Mouse (Mus musculus) CH12.LX (cell line): ENCODE data around the gene Lama1. TPM values are rescaled to one million over a fixed set of nuclear protein-coding genes. Genes with fewer than 3 reads are reported as not detected.

ENCODE experiments used
- DNase-seq: peaks from one replicate; pipeline ENCODE4 v3.0.0-alpha.2; 2013; ENCODE audit errors: extremely low read depth
- H3K27ac ChIP-seq: 2 replicates; pipeline ENCODE4 v1.5.1; 2012; ENCODE audit warnings: low read depth, mild to moderate bottlenecking, control low read depth, moderate library complexity; ENCODE audit not compliant: insufficient read depth
- H3K27me3 ChIP-seq: replicated peaks from 2 replicates; pipeline ENCODE3; 2012; ENCODE audit warnings: inconsistent platforms
- H3K36me3 ChIP-seq, 2 experiments: replicated peaks in 1 of 2; 2 replicates each; pipeline versions ENCODE3 to v1.6.1; 2012; ENCODE audit warnings: inconsistent platforms in 1 of 2, low read length in 1 of 2, mild to moderate bottlenecking in 1 of 2, mixed read lengths in 1 of 2, moderate library complexity in 1 of 2; ENCODE audit not compliant: control insufficient read depth in 1 of 2, insufficient read depth in 1 of 2
- H3K4me1 ChIP-seq, 2 experiments: 2 replicates each; pipeline ENCODE4 v1.6.1; 2012; ENCODE audit warnings: inconsistent platforms in 1 of 2, moderate library complexity in 1 of 2; ENCODE audit not compliant: insufficient read depth in 2 of 2, control insufficient read depth in 1 of 2
- H3K4me2 ChIP-seq: 2 replicates; pipeline ENCODE4 v1.6.1; 2012; ENCODE audit warnings: low read depth, mild to moderate bottlenecking, control low read depth; ENCODE audit not compliant: poor library complexity, insufficient read depth, severe bottlenecking
- H3K4me3 ChIP-seq, 3 experiments: fragments of 150-350 bp in 1 of 3; sonication (generic) in 1 of 3; replicated peaks in 1 of 3; 2 replicates each; pipeline versions ENCODE3 to v1.5.1; 2011 to 2012; ENCODE audit warnings: low read depth in 2 of 3, low read length in 2 of 3, mild to moderate bottlenecking in 2 of 3, moderate library complexity in 2 of 3, control low read depth in 1 of 3, improper control_type of control experiment in 1 of 3, inconsistent platforms in 1 of 3, mixed read lengths in 1 of 3; ENCODE audit not compliant: poor library complexity in 1 of 3
- H3K79me2 ChIP-seq: replicated peaks from 2 replicates; pipeline ENCODE4 v1.6.1; 2012; ENCODE audit warnings: mild to moderate bottlenecking, moderate library complexity; ENCODE audit not compliant: control insufficient read depth, poor library complexity, insufficient read depth, severe bottlenecking; ENCODE audit errors: extremely low read depth
- H3K9ac ChIP-seq: 2 replicates; pipeline ENCODE4 v1.6.1; 2012; ENCODE audit warnings: low read depth, mild to moderate bottlenecking, control low read depth, moderate library complexity; ENCODE audit not compliant: insufficient read depth
- H3K9me3 ChIP-seq: replicated peaks from 2 replicates; pipeline ENCODE3; 2012; ENCODE audit warnings: low read length, inconsistent platforms, mixed read lengths
- BHLHE40 ChIP-seq: IDR thresholded peaks from 2 replicates; pipeline ENCODE4 v1.6.1; 2011; ENCODE audit warnings: mild to moderate bottlenecking, low read depth, low read length, improper control_type of control experiment
- CTCF ChIP-seq, 2 experiments: IDR thresholded peaks in 1 of 2; conservative IDR thresholded peaks in 1 of 2; 2 replicates each; pipeline ENCODE4 v1.5.1; 2011 to 2012; ENCODE audit warnings: low read depth in 2 of 2, low read length in 2 of 2, improper control_type of control experiment in 1 of 2, inconsistent platforms in 1 of 2, mild to moderate bottlenecking in 1 of 2, moderate library complexity in 1 of 2
- E2F4 ChIP-seq: IDR thresholded peaks from 2 replicates; pipeline ENCODE4 v1.6.1; 2011; ENCODE audit warnings: low read depth, low read length, improper control_type of control experiment; ENCODE audit not compliant: insufficient replicate concordance
- ELF1 ChIP-seq: IDR thresholded peaks from 2 replicates; pipeline ENCODE4 v1.6.1; 2014; ENCODE audit warnings: low read depth, mild to moderate bottlenecking, inconsistent platforms, low read length, improper control_type of control experiment
- EP300 ChIP-seq: IDR thresholded peaks from 2 replicates; pipeline ENCODE4 v1.6.1; 2011; ENCODE audit warnings: low read length, improper control_type of control experiment
- HCFC1 ChIP-seq: IDR thresholded peaks from 2 replicates; pipeline ENCODE4 v1.6.1; 2012; ENCODE audit warnings: low read depth, mild to moderate bottlenecking, inconsistent platforms, low read length, improper control_type of control experiment
- IRF4 ChIP-seq: IDR thresholded peaks from 2 replicates; pipeline ENCODE4 v1.6.1; 2014; ENCODE audit warnings: low read depth, mild to moderate bottlenecking, inconsistent platforms, low read length, improper control_type of control experiment
- JUN ChIP-seq: IDR thresholded peaks from 2 replicates; pipeline ENCODE4 v1.6.1; 2011; ENCODE audit warnings: low read depth, mild to moderate bottlenecking, low read length, improper control_type of control experiment, moderate library complexity; ENCODE audit not compliant: insufficient read depth
- JUND ChIP-seq: conservative IDR thresholded peaks from 2 replicates; pipeline ENCODE4 v1.6.1; 2011; ENCODE audit warnings: low read depth, low read length, improper control_type of control experiment
- MAFK ChIP-seq: IDR thresholded peaks from 2 replicates; pipeline ENCODE4 v1.6.1; 2011; ENCODE audit warnings: low read length, improper control_type of control experiment; ENCODE audit not compliant: insufficient replicate concordance
- MAX ChIP-seq: IDR thresholded peaks from 2 replicates; pipeline ENCODE4 v1.6.1; 2011; ENCODE audit warnings: low read length, improper control_type of control experiment
- MAZ ChIP-seq: IDR thresholded peaks from 2 replicates; pipeline ENCODE4 v1.6.1; 2012; ENCODE audit warnings: low read depth, mild to moderate bottlenecking, inconsistent platforms, low read length, improper control_type of control experiment, moderate library complexity
- MEF2A ChIP-seq: IDR thresholded peaks from 2 replicates; pipeline ENCODE4 v1.6.1; 2014; ENCODE audit warnings: low read depth, mild to moderate bottlenecking, inconsistent platforms, low read length, improper control_type of control experiment, borderline replicate concordance
- MXI1 ChIP-seq: IDR thresholded peaks from 2 replicates; pipeline ENCODE4 v1.6.1; 2011; ENCODE audit warnings: mild to moderate bottlenecking, low read depth, low read length, improper control_type of control experiment
- NELFE ChIP-seq: IDR thresholded peaks from 2 replicates; pipeline ENCODE4 v1.6.1; 2011; ENCODE audit warnings: low read depth, low read length, improper control_type of control experiment
- NRF1 ChIP-seq: IDR thresholded peaks from 2 replicates; pipeline ENCODE4 v1.6.1; 2014; ENCODE audit warnings: low read depth, mild to moderate bottlenecking, inconsistent platforms, low read length, improper control_type of control experiment, moderate library complexity
- PAX5 ChIP-seq: IDR thresholded peaks from 2 replicates; pipeline ENCODE4 v1.6.1; 2012; ENCODE audit warnings: low read length, inconsistent platforms, mixed read lengths
- RAD21 ChIP-seq: IDR thresholded peaks from 2 replicates; pipeline ENCODE4 v1.6.1; 2011; ENCODE audit warnings: low read depth, mild to moderate bottlenecking, low read length, improper control_type of control experiment, moderate library complexity
- RCOR1 ChIP-seq: conservative IDR thresholded peaks from 2 replicates; pipeline ENCODE4 v1.6.1; 2012; ENCODE audit warnings: low read depth, mild to moderate bottlenecking, inconsistent platforms, low read length, improper control_type of control experiment
- TBP ChIP-seq: conservative IDR thresholded peaks from 2 replicates; pipeline ENCODE4 v1.6.1; 2011; ENCODE audit warnings: low read depth, low read length, improper control_type of control experiment
- TCF12 ChIP-seq: IDR thresholded peaks from 2 replicates; pipeline ENCODE4 v1.6.1; 2014; ENCODE audit warnings: low read depth, mild to moderate bottlenecking, inconsistent platforms, low read length, improper control_type of control experiment
- UBTF ChIP-seq: IDR thresholded peaks from 2 replicates; pipeline ENCODE4 v1.6.1; 2012; ENCODE audit warnings: low read depth, mild to moderate bottlenecking, inconsistent platforms, low read length, improper control_type of control experiment, moderate library complexity
- USF1 ChIP-seq: IDR thresholded peaks from 2 replicates; pipeline ENCODE4 v1.6.1; 2014; ENCODE audit warnings: low read depth, mild to moderate bottlenecking, inconsistent platforms, low read length, improper control_type of control experiment
- USF2 ChIP-seq: conservative IDR thresholded peaks from 2 replicates; pipeline ENCODE4 v1.6.1; 2011; ENCODE audit warnings: low read depth, low read length, improper control_type of control experiment
- ZKSCAN1 ChIP-seq: IDR thresholded peaks from 2 replicates; pipeline ENCODE4 v1.6.1; 2012; ENCODE audit warnings: low read depth, inconsistent platforms, low read length, improper control_type of control experiment, borderline replicate concordance
- ZNF384 ChIP-seq: IDR thresholded peaks from 2 replicates; pipeline ENCODE4 v1.6.1; 2012; ENCODE audit warnings: low read depth, low read length, improper control_type of control experiment, inconsistent platforms
- dilution Hi-C: fragments of 300-500 bp; cut with MboI; formaldehyde crosslinking; loops from 2 replicates; pipeline ENCODE4 v1.14.3; 2020; ENCODE audit warnings: low sequenced_read_pairs; ENCODE audit not compliant: extremely low pct_unique_long_range_greater_than_20kb, extremely low pct_ligation_motif_present
- in situ Hi-C: fragments of 300-500 bp; cut with MboI; formaldehyde crosslinking; loops from 3 replicates; pipeline ENCODE4 v1.14.3; 2019; ENCODE audit warnings: low sequenced_read_pairs, low pct_ligation_motif_present, low pct_unique_long_range_greater_than_20kb, mixed read lengths
- polyA plus RNA-seq: library from polyadenylated mRNA; unstranded; fragments of >175 nt; gene quantifications from 2 replicates; pipeline ENCODE4 v1.2.1, GENCODE M21; 2012; ENCODE audit warnings: low read depth; ENCODE audit not compliant: insufficient read length
- total RNA-seq, 2 experiments: library from RNA; depleted of rRNA; stranded (reverse); fragments of 300-350 nt in 1 of 2; fragments of >200 nt in 1 of 2; gene quantifications; 2 replicates each; pipeline ENCODE4 v1.2.3; 2012 to 2014

The Lama1 gene
- total and polyA plus RNA-seq, 3 experiments: not detected

DNA sequence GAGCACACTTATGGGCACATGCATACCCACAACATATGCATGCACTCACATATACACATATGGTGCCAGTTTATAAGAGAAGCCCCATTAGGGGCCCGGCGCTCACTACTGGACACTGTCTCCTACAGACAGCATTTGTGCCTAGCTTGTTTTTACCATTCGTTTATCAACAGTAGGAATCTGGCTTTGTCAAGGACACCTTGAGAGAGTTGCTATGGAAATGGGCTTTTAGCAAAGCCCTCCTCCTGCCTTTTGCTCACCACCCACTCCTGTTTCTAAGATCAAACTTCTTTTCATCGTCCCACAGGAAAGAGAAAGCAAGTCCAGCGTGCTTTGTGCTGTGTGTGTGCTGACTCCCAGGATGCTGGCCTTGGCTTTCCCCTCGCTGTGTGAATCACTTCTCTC lies 13.3 kb downstream of the Lama1 start:
- no peaks in the 10 kb centered on the region for H3K4me1 ChIP-seq
- no peak overlapping the region for H3K9ac ChIP-seq
- no peak overlapping the region for H3K4me3 ChIP-seq
- no peak overlapping the region for H3K4me2 ChIP-seq
- no peaks in the 10 kb centered on the region for H3K79me2 ChIP-seq
- TF ChIP-seq EP300 (no peak), RCOR1 (no peak), JUN (no peak), NRF1 (no peak), TBP (no peak), USF2 (no peak), MXI1 (no peak), NELFE (no peak), USF1 (no peak), MAZ (no peak), BHLHE40 (no peak), PAX5 (no peak), UBTF (no peak)
- H3K27ac ChIP-seq: no peak overlapping the region
- no peaks in the 10 kb centered on the region for H3K27me3 ChIP-seq
- H3K9me3 ChIP-seq: peaks cover 71% of the 10 kb centered on the region
- no peak for DNase-seq
- in situ Hi-C loops (no loop called here), dilution Hi-C loops (no loop called here)
- H3K36me3 ChIP-seq: no peaks in the 10 kb centered on the region

- no peaks in the 10 kb centered on the region for H3K27me3 ChIP-seq
- dilution Hi-C loops (no loop called here), in situ Hi-C loops (no loop called here)
- H3K4me1 ChIP-seq: no peaks in the 10 kb centered on the region
- no peaks in the 10 kb centered on the region for H3K79me2 ChIP-seq
- peaks cover 72% of the 10 kb centered on the region for H3K9me3 ChIP-seq
- no peak overlapping the region for H3K4me2 ChIP-seq
- H3K27ac ChIP-seq: no peak overlapping the region
- H3K36me3 ChIP-seq: no peaks in the 10 kb centered on the region
- H3K4me3 ChIP-seq: no peak overlapping the region
- no peak overlapping the region for H3K9ac ChIP-seq
- TF ChIP-seq CTCF (conservative IDR thresholded peaks at IDR 0.05 in 1 of 2, IDR thresholded peaks at IDR 0.05 in 1 of 2; ENCODE audit: low read depth in 2 of 2, low read length in 2 of 2) (no peak), JUND (no peak), ZNF384 (no peak), NELFE (no peak), HCFC1 (no peak), IRF4 (no peak), EP300 (no peak), RAD21 (no peak), ELF1 (no peak), ZKSCAN1 (no peak), MEF2A (no peak), E2F4 (no peak), MAFK (no peak), MAX (no peak), TBP (no peak), TCF12 (no peak), BHLHE40 (no peak)
- no peak for DNase-seq
Observed at GRCm38 (mm10) chr17:67711361-67711760, 14.3 kb downstream of the Lama1 start.
